Mouse (Mus musculus): ENCODE data around the gene Mageb16. TPM values are rescaled to one million over a fixed set of nuclear protein-coding genes. Genes with fewer than 3 reads are reported as not detected.
A peak's percentile ranks its signal among the peaks of the same experiment; 100 is the strongest.

Gene Mageb16
- not detected for total RNA-seq (2021)
- long read RNA-seq, experiment 1, result 0 reads
- long read RNA-seq, experiment 2, result 0 reads

DNA sequence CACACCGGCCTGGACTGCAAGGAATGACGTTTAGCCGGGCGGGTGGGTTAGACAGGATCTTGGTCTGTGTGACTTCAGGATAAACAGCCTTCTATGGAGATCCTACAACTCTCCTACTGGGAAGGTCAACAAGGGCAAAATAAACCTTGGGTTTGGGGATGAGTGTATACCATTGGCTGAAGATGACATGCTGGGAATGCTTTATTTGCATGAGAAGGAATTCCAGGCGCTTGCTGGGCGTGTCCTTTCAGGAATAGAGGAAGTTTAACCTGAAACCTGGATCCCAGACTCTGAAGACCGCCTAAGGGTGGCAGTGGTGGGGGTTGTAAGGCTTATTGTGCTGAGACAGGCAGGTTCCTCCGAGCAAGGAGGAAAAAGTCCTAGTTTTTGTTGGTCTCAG, at the start of gene Mageb16:
Gene Mageb16 (minus strand): TSS at position 25 of the 400 bp plus-strand sequence.
- no peak for DNase-seq

GRCm38 (mm10) chrX:79651091-79651490, 20.1 kb downstream of the Mageb16 start:
- DNase-seq, result peak; percentile 52 to 54

GRCm38 (mm10) chrX:79635396-79635795, 35.8 kb downstream of the Mageb16 start:
- DNase-seq, result no peak

GRCm38 (mm10) chrX:79606462-79606861, 64.8 kb downstream of the Mageb16 start:
- no peak for DNase-seq

Other genes starting within 250 kb of the Mageb16 start
- gene Gm7173, start 154.2 kb downstream of the Mageb16 start, total RNA-seq (2021), result under 1 TPM; 0.70 to 0.72 TPM

Measured in adrenal gland, postnatal 36 days (tissue).